Mouse (Mus musculus) cerebellum, postnatal 4 days (tissue): Measurements from ENCODE around the gene H2-M9.

Source experiments
- DNase-seq, 2 experiments: peaks; one replicate each; pipeline ENCODE4 v3.0.0; 2022; ENCODE audit warnings: low spot score in 2 of 2, mixed read lengths in 1 of 2

Gene H2-M9

GRCm38 (mm10) chr17:36642566-36642965, at the start of gene H2-M9:
Gene H2-M9 (minus strand): TSS chr17:36642666.
- DNase-seq = no peak

- DNase-seq = no peak
Measured at GRCm38 (mm10) chr17:36672119-36672518, 29.7 kb upstream of the H2-M9 start, which contains the start of gene H2-M1. Gene H2-M1 (minus strand): TSS chr17:36672219.
